Mouse (Mus musculus) heart, postnatal 0 days (tissue): ENCODE results near the gene Metrnl.

Experiments
- CTCF ChIP-seq: IDR thresholded peaks from 2 replicates; pipeline ENCODE4 v1.5.1; 2016; ENCODE audit warnings: antibody characterized with exemption, control low read depth, low read depth
- EP300 ChIP-seq: IDR thresholded peaks from 2 replicates; pipeline ENCODE4 v1.6.1; 2016; ENCODE audit warnings: antibody characterized with exemption, low read depth

GRCm38 (mm10) chr11:121702111-121702894 is 959 bp downstream of the Metrnl start:
- TF ChIP-seq CTCF, result no peak
- TF ChIP-seq EP300, result no peak
